Mouse (Mus musculus) thymus, adult 2 months (tissue): ENCODE measurements around the gene Fntb.

Source experiments
- CTCF ChIP-seq: fragments of 200-500 bp; IDR thresholded peaks from 2 replicates; pipeline ENCODE4 v1.5.1; 2012; ENCODE audit warnings: mild to moderate bottlenecking, control low read depth, low read length, moderate library complexity, borderline replicate concordance; ENCODE audit not compliant: control insufficient read depth, poor library complexity, insufficient read depth; ENCODE audit errors: extremely low read depth
- POLR2A ChIP-seq: fragments of 200-500 bp; IDR thresholded peaks from 2 replicates; pipeline ENCODE4 v1.6.1; 2012; ENCODE audit warnings: mild to moderate bottlenecking, low read length, control low read depth, moderate library complexity; ENCODE audit not compliant: control insufficient read depth, poor library complexity, insufficient read depth; ENCODE audit errors: extremely low read depth

GRCm38 (mm10) chr12:76803700-76804252 is 38.4 kb downstream of the Fntb start:
- TF ChIP-seq POLR2A (no peak), CTCF (no peak)
